Mouse (Mus musculus) gastrocnemius, adult 8-10 months (tissue): Measurements from ENCODE around the gene S100a2. TPM values are rescaled to one million over a fixed set of nuclear protein-coding genes. Genes with fewer than 3 reads are reported as not detected.

Source experiments
- DNase-seq, 2 experiments: peaks; one replicate each; pipeline ENCODE4 v3.0.0; 2022; ENCODE audit warnings: low spot score in 2 of 2
- total RNA-seq, 4 experiments: library from RNA; stranded (reverse); gene quantifications; 2 replicates each; pipeline ENCODE4 v1.2.4; 2022

Gene S100a2
- total RNA-seq = not detected

GRCm38 (mm10) chr3:90589947-90590346 is at the start of gene S100a2:
Gene S100a2 (plus strand): TSS chr3:90590247.
- DNase-seq = no peak

- no peak for DNase-seq
These were observed 49.1 kb upstream of the S100a2 start for GRCm38 (mm10) chr3:90540904-90541303.

GRCm38 (mm10) chr3:90549676-90550420 is 40.2 kb upstream of the S100a2 start:
- no peak for DNase-seq

- DNase-seq = no peak
These were observed 39.6 kb upstream of the S100a2 start for GRCm38 (mm10) chr3:90550421-90550790.

- DNase-seq = no peak
These were observed 37.8 kb upstream of the S100a2 start for GRCm38 (mm10) chr3:90552231-90552630.

- DNase-seq = peak in 1 of 2 experiments; percentile 13
These were observed 34.1 kb upstream of the S100a2 start for GRCm38 (mm10) chr3:90555954-90556353.

- no peak for DNase-seq
These were observed 29.9 kb upstream of the S100a2 start, which contains the start of gene S100a3 for GRCm38 (mm10) chr3:90560008-90560628. Gene S100a3 (plus strand): TSS chr3:90560578.

GRCm38 (mm10) chr3:90574691-90575090 is 15.4 kb upstream of the S100a2 start:
- peak; percentile 22 to 38 for DNase-seq

GRCm38 (mm10) chr3:90575320-90575719 is 14.7 kb upstream of the S100a2 start:
- DNase-seq = no peak

- no peak for DNase-seq
These were observed 13.6 kb upstream of the S100a2 start for GRCm38 (mm10) chr3:90576351-90577001.

- DNase-seq = no peak
These were observed 10.6 kb upstream of the S100a2 start for GRCm38 (mm10) chr3:90579433-90579832.

- no peak for DNase-seq
These were observed 8.9 kb upstream of the S100a2 start for GRCm38 (mm10) chr3:90581141-90581540.

GRCm38 (mm10) chr3:90582156-90582555 is 7.9 kb upstream of the S100a2 start:
- DNase-seq = no peak

GRCm38 (mm10) chr3:90582556-90582955 is 7.5 kb upstream of the S100a2 start:
- no peak for DNase-seq

- no peak for DNase-seq
These were observed 6.2 kb upstream of the S100a2 start for GRCm38 (mm10) chr3:90583893-90584292.

GRCm38 (mm10) chr3:90585595-90585994 is 4.5 kb upstream of the S100a2 start:
- DNase-seq = no peak

- no peak for DNase-seq
These were observed 3.9 kb upstream of the S100a2 start for GRCm38 (mm10) chr3:90586016-90586643.

- DNase-seq = peak; percentile 75 to 81
These were observed 3.1 kb upstream of the S100a2 start for GRCm38 (mm10) chr3:90586906-90587305.

- no peak for DNase-seq
These were observed 2.5 kb upstream of the S100a2 start for GRCm38 (mm10) chr3:90587361-90588101.

GRCm38 (mm10) chr3:90589390-90589789 is 657 bp upstream of the S100a2 start:
- DNase-seq = no peak

- no peak for DNase-seq
These were observed 4.4 kb downstream of the S100a2 start for GRCm38 (mm10) chr3:90594466-90594865.
